Mouse (Mus musculus): Measurements from ENCODE around the gene Cenpv.
"Not testable (repeated sequence)": the region's sequence is repeated elsewhere in the genome, so short reads cannot be mapped to it uniquely, and the experiment has no call there.

GRCm38 (mm10) chr11:62508365-62508764 lies 30.7 kb downstream of the Cenpv start:
- not testable (repeated sequence) for TF ChIP-seq CTCF (IDR thresholded peaks at IDR 0.05; ENCODE audit: insufficient read depth, low read length); POLR2A (IDR thresholded peaks at IDR 0.05; ENCODE audit: borderline replicate concordance, extremely low read depth, low read depth, low read length)

Measured in lung, adult 2 months (tissue).